ENCODE assay signal across 16 mouse cellular contexts in the genomic region with DNA sequence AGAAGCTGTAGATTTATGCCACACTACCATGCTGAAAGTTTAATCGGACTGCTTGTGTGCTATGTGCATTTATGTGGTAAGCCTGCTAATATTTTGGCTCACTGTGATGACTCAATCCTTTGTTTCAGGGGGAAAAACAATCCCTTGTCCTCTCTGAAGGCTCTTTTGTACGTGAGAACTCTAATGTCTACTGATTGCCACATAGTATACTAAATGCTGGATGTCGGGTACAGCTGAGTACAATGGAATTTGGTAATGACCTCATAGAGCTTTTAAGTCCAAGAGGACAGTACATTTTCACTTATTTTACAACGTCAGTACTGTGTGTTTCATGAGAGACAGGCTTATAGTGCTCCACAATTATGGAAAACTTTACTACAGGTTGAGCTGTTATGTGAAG. TPM values are rescaled to one million over a fixed set of nuclear protein-coding genes. Genes with fewer than 3 reads are reported as not detected.
"Had no signal": no experiment of that assay in that cellular context is flagged by ENCODE, and none has a peak within 500 bp of the region (broad histone marks: within the 10 kb centered on the region; RNA-seq: fewer than 3 reads in every experiment).

No protein-coding gene starts in this region.

- DNase-seq: kidney, adult 11 months; kidney, adult 9 months; kidney, postnatal 36 days; layer of hippocampus, postnatal 36 days; left cerebral cortex, postnatal 4 days; liver, embryonic 13.5 days; lung, adult 18-20 months; lung, postnatal 4 days; midbrain, embryonic 14.5 days; thymus, postnatal 36 days had no signal

- H3K27me3 ChIP-seq: limb, embryonic 13.5 days; liver, embryonic 13.5 days; neural tube, embryonic 12.5 days; stomach, embryonic 15.5 days had no signal

- H3K4me3 ChIP-seq: limb, embryonic 13.5 days; liver, embryonic 13.5 days; midbrain, embryonic 10.5 days; neural tube, embryonic 12.5 days; stomach, embryonic 15.5 days had no signal

- H3K4me1 ChIP-seq: limb, embryonic 13.5 days; liver, embryonic 13.5 days; midbrain, embryonic 10.5 days; neural tube, embryonic 12.5 days; stomach, embryonic 15.5 days had no signal

- H3K27ac ChIP-seq: kidney, postnatal 0 days; limb, embryonic 13.5 days; liver, embryonic 13.5 days; midbrain, embryonic 10.5 days; neural tube, embryonic 12.5 days; stomach, embryonic 15.5 days had no signal

RNA-seq across cellular contexts. Expression of a gene that starts 59.1 kb away (rescaled TPM):
- total RNA-seq: megakaryocyte, adult 5-6 weeks had no signal
